8 mouse cellular contexts compared by ENCODE assay signal in the genomic region with DNA sequence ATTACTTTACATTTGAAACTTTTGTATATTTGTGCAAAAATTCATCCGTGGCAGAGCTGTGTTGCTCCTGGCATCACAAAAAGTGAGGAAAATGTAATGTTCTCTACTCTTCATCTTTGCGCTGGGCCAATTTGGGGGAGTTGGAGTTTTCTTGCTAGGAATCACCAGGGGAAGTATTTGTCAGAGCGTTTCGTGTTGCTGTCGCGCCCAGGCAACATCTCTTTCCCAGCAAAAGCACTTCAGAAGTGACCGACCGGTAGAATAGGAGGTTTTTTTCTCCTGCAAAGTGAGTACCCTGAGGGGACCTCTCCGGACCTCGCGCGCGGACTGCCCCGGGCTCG. TPM values are rescaled to one million over a fixed set of nuclear protein-coding genes. Genes with fewer than 3 reads are reported as not detected.
DNase-seq lines count a peak whose midpoint lies in the region; ATAC-seq and TF ChIP-seq lines count a peak whose summit lies in the region.

No protein-coding gene starts in this region.

- DNase-seq in heart, adult 8-10 months (ENCODE audit: low spot score) = no peak
- DNase-seq in ES-E14 (ENCODE audit: low read depth, low spot score) = peak; percentile 13
- DNase-seq in forebrain, postnatal 0 days = no peak
- no peak for DNase-seq in adrenal gland, postnatal 14 days
- no peak for DNase-seq in layer of hippocampus, postnatal 14 days (ENCODE audit: low spot score in 2 of 2)
- DNase-seq in retina, postnatal 1 day = no peak

- H3K4me1 ChIP-seq in heart, embryonic 16.5 days (ENCODE audit: control insufficient read depth, insufficient read depth, low read length) = peaks cover 28% of the 10 kb centered on the region
- peaks cover 2 to 6% of the 10 kb centered on the region in 2 experiments; a peak in 3 of 4 replicates for H3K4me1 ChIP-seq in ES-E14 (ENCODE audit: control insufficient read depth in 2 of 2, insufficient read depth in 2 of 2, low read length in 2 of 2, poor library complexity in 1 of 2)
- H3K4me1 ChIP-seq in forebrain, postnatal 0 days (ENCODE audit: insufficient read depth) = peaks cover 13% of the 10 kb centered on the region

- peak overlapping the region; percentile 97 for H3K4me3 ChIP-seq in heart, embryonic 16.5 days (ENCODE audit: low read length)
- H3K4me3 ChIP-seq in ES-E14 (ENCODE audit: insufficient read depth in 1 of 2, low read depth in 1 of 2, low read length in 2 of 2, poor library complexity in 1 of 2, severe bottlenecking in 1 of 2) (peak overlapping the region; percentile 98), macrophage (ENCODE audit: inconsistent target) (peak overlapping the region; percentile 28; the same call in 1 of the 2 replicates)
- H3K4me3 ChIP-seq in forebrain, postnatal 0 days (ENCODE audit: low read depth, low read length) = peak overlapping the region; percentile 84

- peak overlapping the region; percentile 89 for H3K27ac ChIP-seq in heart, embryonic 16.5 days (ENCODE audit: low read length)
- H3K27ac ChIP-seq in ES-E14 (ENCODE audit: insufficient read depth, low read depth, low read length, poor library complexity, severe bottlenecking) = peak overlapping the region; percentile 67; the same call in 1 of the 2 replicates
- H3K27ac ChIP-seq in forebrain, postnatal 0 days (ENCODE audit: low read depth, low read length) = no peak overlapping the region; the same call in 1 of the 2 replicates
- H3K27ac ChIP-seq in macrophage = no peak overlapping the region

- no peak for ATAC-seq in heart, embryonic 16.5 days (replicated peaks; ENCODE audit: extremely low read depth, insufficient read depth, low FRiP score)
- ATAC-seq in forebrain, postnatal 0 days = no peak

- peak overlapping the region; percentile 91 for H3K9ac ChIP-seq in heart, embryonic 16.5 days (ENCODE audit: low read length)
- H3K9ac ChIP-seq in ES-E14 (ENCODE audit: insufficient read depth, low read depth, low read length, poor library complexity, severe bottlenecking) = peak overlapping the region; percentile 99
- H3K9ac ChIP-seq in forebrain, postnatal 0 days = peak overlapping the region; percentile 72

- under 1% methylated on average over 15 of the region's 15 CpGs for WGBS in heart, embryonic 16.5 days
- 1% methylated on average over 15 of the region's 15 CpGs for WGBS in forebrain, postnatal 0 days
- WGBS in macrophage (ENCODE audit: missing documents) = 7% methylated on average over 8 of the region's 15 CpGs

- no peak for TF ChIP-seq CTCF in forebrain, postnatal 0 days (IDR thresholded peaks at IDR 0.05; ENCODE audit: low read depth)

- peaks cover 73% of the 10 kb centered on the region for H3K79me2 ChIP-seq in macrophage (ENCODE audit: inconsistent target)

- no peaks in the 10 kb centered on the region for H3K9me3 ChIP-seq in heart, embryonic 16.5 days (replicated peaks; ENCODE audit: control insufficient read depth, low read length)
- H3K9me3 ChIP-seq in ES-E14 (ENCODE audit: control insufficient read depth, insufficient read depth, low read depth, low read length) = no peaks in the 10 kb centered on the region
- no peaks in the 10 kb centered on the region for H3K9me3 ChIP-seq in forebrain, postnatal 0 days (ENCODE audit: low read length)

- in situ Hi-C loops in ES-E14 (cut with MboI; ENCODE audit: low sequenced_read_pairs in 2 of 2, unreplicated experiment in 2 of 2) = no loop called here

- no peaks in the 10 kb centered on the region for H3K27me3 ChIP-seq in heart, embryonic 16.5 days (ENCODE audit: control insufficient read depth, insufficient read depth, low read length)
- no peaks in the 10 kb centered on the region for H3K27me3 ChIP-seq in forebrain, postnatal 0 days (ENCODE audit: insufficient read depth, low read length)

- H3K36me3 ChIP-seq in heart, embryonic 16.5 days (ENCODE audit: control insufficient read depth, insufficient read depth) = 0 out of 2 replicates have a peak, but pooled peaks cover 3% of the 10 kb centered on the region
- H3K36me3 ChIP-seq in ES-E14 (ENCODE audit: control insufficient read depth, insufficient read depth, low read length, poor library complexity, severe bottlenecking) (no peaks in the 10 kb centered on the region), macrophage (ENCODE audit: inconsistent target) (0 out of 2 replicates have a peak, but pooled peaks cover 4% of the 10 kb centered on the region)
- no peaks in the 10 kb centered on the region for H3K36me3 ChIP-seq in forebrain, postnatal 0 days (ENCODE audit: insufficient read depth)

- peak overlapping the region; percentile 65 for H3K4me2 ChIP-seq in heart, embryonic 16.5 days (ENCODE audit: low read depth, low read length)
- peak overlapping the region; percentile 89 for H3K4me2 ChIP-seq in forebrain, postnatal 0 days (ENCODE audit: low read depth)

TF ChIP-seq in ES-E14, 5 proteins besides CTCF, POLR2A, EP300 and RAD21:
- TF ChIP-seq ZNF384 (IDR thresholded peaks at IDR 0.05; ENCODE audit: low read depth, low read length) = no peak
- no peak for TF ChIP-seq ZC3H11A (IDR thresholded peaks at IDR 0.05; ENCODE audit: borderline replicate concordance, low read depth, low read length)
- no peak for TF ChIP-seq HCFC1 (IDR thresholded peaks at IDR 0.05; ENCODE audit: borderline replicate concordance, insufficient read depth, low read length)
- TF ChIP-seq CHD2 (IDR thresholded peaks at IDR 0.05; ENCODE audit: low read depth, low read length) = no peak

RNA-seq across cellular contexts. Expression of a gene that starts 4.5 kb away (rescaled TPM):
- polyA plus RNA-seq in heart, embryonic 16.5 days (2015; fragmentation: Nextera tagmentation; extraction: Ambion mirVana) = 2.0 and 2.1 TPM in 2 replicates
- 1 to 10 TPM in 1 of 4 experiments, under 1 TPM in 3; 0.73 to 1.1 (median 0.83) TPM for total RNA-seq in heart, adult 8-10 months (2022)
- 0.74 and 0.76 TPM in 2 replicates for total RNA-seq in ES-E14 (2012; rRNA removed)
- total RNA-seq in forebrain, postnatal 0 days (2014; rRNA removed) = 6.7 and 10.0 TPM in 2 replicates
- polyA plus RNA-seq in forebrain, postnatal 0 days (2015; fragmentation: Nextera tagmentation; extraction: Ambion mirVana) = 1.6 and 2.9 TPM in 2 replicates
- total RNA-seq in macrophage (2018; cell fraction: chromatin; rRNA removed) = 1 to 10 TPM in 23 of 26 experiments, under 1 TPM in 3; 0.49 to 8.2 (median 3.6) TPM
- total RNA-seq in macrophage (2018; cell fraction: cytosol; rRNA removed) = 1 to 10 TPM in 2 of 26 experiments, under 1 TPM in 24; 0.28 to 1.4 (median 0.52) TPM
- 1 to 10 TPM in 20 of 26 experiments, under 1 TPM in 6; 0.52 to 7.3 (median 1.4) TPM for total RNA-seq in macrophage (2018; cell fraction: nucleus; rRNA removed)
- 0.31 to 0.56 TPM (median 0.40 TPM) in 3 replicates for polyA plus RNA-seq in macrophage (2018)
- 2.4 and 3.6 TPM in 2 replicates for total RNA-seq in adrenal gland, postnatal 14 days (2021)
- 10 to 100 TPM in 1 of 2 experiments, 1 to 10 TPM in 1; 10.0 to 16.3 TPM for total RNA-seq in layer of hippocampus, postnatal 14 days (2021)

RNA-seq across cellular contexts. Expression of a gene that starts 4.7 kb away (rescaled TPM):
- polyA plus RNA-seq in heart, embryonic 16.5 days (2015; fragmentation: Nextera tagmentation; extraction: Ambion mirVana) = 27.6 and 29.5 TPM in 2 replicates
- total RNA-seq in heart, adult 8-10 months (2022) = 10 to 100 TPM; 27.8 to 32.0 (median 29.6) TPM
- 37.9 and 52.6 TPM in 2 replicates for total RNA-seq in ES-E14 (2012; rRNA removed)
- total RNA-seq in forebrain, postnatal 0 days (2014; rRNA removed) = 43.6 and 82.3 TPM in 2 replicates
- polyA plus RNA-seq in forebrain, postnatal 0 days (2015; fragmentation: Nextera tagmentation; extraction: Ambion mirVana) = 17.4 and 32.6 TPM in 2 replicates
- total RNA-seq in macrophage (2018; cell fraction: chromatin; rRNA removed) = 100 to 1,000 TPM; 110 to 381 (median 229) TPM
- 10 to 100 TPM; 35.9 to 60.5 (median 44.3) TPM for total RNA-seq in macrophage (2018; cell fraction: cytosol; rRNA removed)
- 100 to 1,000 TPM in 18 of 26 experiments, 10 to 100 TPM in 8; 71.2 to 256 (median 116) TPM for total RNA-seq in macrophage (2018; cell fraction: nucleus; rRNA removed)
- 21.6 to 42.7 TPM (median 27.8 TPM) in 3 replicates for polyA plus RNA-seq in macrophage (2018)
- total RNA-seq in adrenal gland, postnatal 14 days (2021) = 68.2 and 71.1 TPM in 2 replicates
- 10 to 100 TPM; 47.2 to 47.8 TPM for total RNA-seq in layer of hippocampus, postnatal 14 days (2021)

Comparison
In these comparisons a context has a peak if more than half of its experiments do, and no peak if none do; other contexts are left out.
1. H3K27ac ChIP-seq: peak in heart, embryonic 16.5 days (single experiment) and ES-E14 (single experiment); none in forebrain, postnatal 0 days (single experiment) and macrophage (single experiment).
2. H3K4me3 ChIP-seq: peak in every context shown above with its lines; median percentile 98 in ES-E14; 97 in heart, embryonic 16.5 days; 84 in forebrain, postnatal 0 days; 28 in macrophage.
3. Peak in every context shown above with its lines, with median percentiles within 50 percentile points of each other: H3K9ac ChIP-seq.